Mouse (Mus musculus) spleen, adult 10 weeks (tissue): Measurements from ENCODE around the gene Lrrd1. TPM values are rescaled to one million over a fixed set of nuclear protein-coding genes. Genes with fewer than 3 reads are reported as not detected.

Experiments used
- polyA plus RNA-seq: library from polyadenylated mRNA; stranded (reverse); fragments of 350-450 nt; fragmentation: Illumina TruSeq; extraction: RNeasy Lipid Tissue Mini Kit (QIAGEN cat#74804); gene quantifications from one replicate; pipeline ENCODE4 v1.2.3, GENCODE M21; 2015; ENCODE audit warnings: low replicate concordance; ENCODE audit not compliant: insufficient read depth

Gene Lrrd1
- not detected for polyA plus RNA-seq

DNA sequence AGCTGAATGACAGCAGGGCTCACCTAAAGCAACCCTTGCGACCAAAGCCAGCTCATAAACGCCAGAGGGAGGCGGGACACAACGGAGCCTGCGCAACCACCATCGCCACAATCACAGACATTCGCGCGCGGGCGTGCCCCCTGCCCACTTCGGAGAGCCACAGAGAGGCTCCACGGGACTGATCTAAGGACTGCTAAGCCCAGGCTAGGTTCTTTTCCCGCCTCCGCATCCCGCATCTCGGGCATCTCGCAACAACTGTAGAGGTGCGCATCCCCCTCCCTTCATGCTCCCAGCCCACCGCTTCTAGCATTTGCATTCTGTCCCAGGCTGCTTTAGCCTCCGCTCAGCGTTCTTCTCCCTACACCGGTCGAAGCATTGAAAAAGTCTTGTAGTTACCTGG, at the start of gene Lrrd1:
TSS of gene Lrrd1 (plus strand) at position 148 of the 400 bp plus-strand sequence.

GRCm38 (mm10) chr5:3802433-3803291, 42.3 kb upstream of the Lrrd1 start, which contains the start of the genes Ankib1 and Krit1:
Ankib1 (minus strand) TSS chr5:3802925.
Krit1 (plus strand) TSS chr5:3803184.

DNA sequence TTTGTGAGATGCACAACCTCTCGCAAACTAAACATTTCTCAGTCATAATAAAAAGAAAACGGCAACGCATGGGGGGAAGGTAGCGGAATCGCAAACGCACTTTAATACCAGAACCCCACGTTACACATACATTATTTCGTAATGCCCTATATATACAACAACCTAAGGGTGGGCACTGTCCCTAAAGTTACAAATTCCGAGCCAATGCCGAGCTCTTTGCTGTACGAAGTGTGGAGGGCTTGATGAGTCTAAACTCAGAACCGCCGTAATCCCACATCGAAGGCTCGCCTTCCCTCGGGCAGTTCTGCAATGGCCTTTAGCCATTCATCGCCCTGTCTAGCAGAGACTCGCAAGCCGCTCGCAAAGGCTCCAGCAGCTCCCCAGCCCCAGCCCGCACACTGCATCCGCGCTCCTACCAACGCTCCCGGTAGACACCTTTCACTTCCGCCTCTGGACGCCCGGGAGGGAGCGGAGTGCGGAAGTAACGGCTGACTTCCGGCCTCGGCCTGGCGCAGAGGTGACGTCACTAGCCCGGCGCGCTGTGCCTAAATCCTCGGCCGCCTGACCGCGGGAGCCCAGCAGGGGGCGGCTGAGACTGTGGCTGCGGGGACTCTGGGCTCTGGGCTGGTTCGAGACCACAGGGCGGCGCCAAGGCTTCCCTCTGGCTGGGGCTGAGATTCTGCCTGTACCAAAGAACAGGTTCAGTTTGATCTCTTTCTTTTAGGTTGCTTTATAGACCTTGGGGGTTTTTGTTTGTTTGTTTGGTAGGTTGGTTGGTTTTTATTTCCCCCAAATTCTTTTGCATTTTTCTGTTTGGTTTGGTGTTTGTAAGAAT, 48.7 kb downstream of the Lrrd1 start, which contains the start of gene Mterf1a:
TSS of gene Mterf1a (minus strand) at position 475 of the 835 bp plus-strand sequence.

Other genes with a start within 250 kb of the Lrrd1 start
- 29.2 TPM for gene Pex1, start 249.1 kb upstream of the Lrrd1 start, polyA plus RNA-seq
- 21.6 TPM for gene Rbm48, start 248.6 kb upstream of the Lrrd1 start, polyA plus RNA-seq
- not detected for gene Tmbim7, start 194.0 kb upstream of the Lrrd1 start, polyA plus RNA-seq
- gene Gatad1, start 188.0 kb upstream of the Lrrd1 start, polyA plus RNA-seq: 95.5 TPM
- gene Ankib1, start 42.2 kb upstream of the Lrrd1 start, polyA plus RNA-seq: 34.6 TPM
- 95.5 TPM for gene Krit1, start 42.0 kb upstream of the Lrrd1 start, polyA plus RNA-seq
- gene Mterf1a, start 48.8 kb downstream of the Lrrd1 start, polyA plus RNA-seq: 20.9 TPM
- gene Akap9, start 82.9 kb downstream of the Lrrd1 start, polyA plus RNA-seq: 37.4 TPM